Mouse (Mus musculus) small intestine, adult 2 months (tissue): ENCODE data around the gene Nrp2. TPM values are rescaled to one million over a fixed set of nuclear protein-coding genes. Genes with fewer than 3 reads are reported as not detected.

Experiments
- H3K27ac ChIP-seq: fragments of 200-500 bp; 2 replicates; pipeline ENCODE4 v1.5.1; 2012; ENCODE audit warnings: low read depth, low read length, control low read depth, inconsistent platforms; ENCODE audit not compliant: insufficient read depth
- H3K27me3 ChIP-seq: fragments of 200-500 bp; 2 replicates; pipeline ENCODE4 v1.6.1; 2012; ENCODE audit warnings: mild to moderate bottlenecking, moderate library complexity, low read length, inconsistent platforms; ENCODE audit not compliant: control insufficient read depth, insufficient read depth
- H3K36me3 ChIP-seq: fragments of 200-500 bp; 2 replicates; pipeline ENCODE4 v1.6.1; 2012; ENCODE audit warnings: mild to moderate bottlenecking, low read length, control low read depth, inconsistent platforms; ENCODE audit not compliant: control insufficient read depth, insufficient read depth
- H3K4me1 ChIP-seq: fragments of 200-500 bp; 2 replicates; pipeline ENCODE4 v1.6.1; 2012; ENCODE audit warnings: low read length, inconsistent platforms, mixed read lengths; ENCODE audit not compliant: control insufficient read depth, insufficient read depth, insufficient read length
- H3K4me3 ChIP-seq: fragments of 200-500 bp; 2 replicates; pipeline ENCODE4 v1.5.1; 2012; ENCODE audit warnings: low read depth, mild to moderate bottlenecking, control low read depth, inconsistent platforms, low read length, moderate library complexity
- CTCF ChIP-seq: fragments of 200-500 bp; IDR thresholded peaks from 2 replicates; pipeline ENCODE4 v1.5.1; 2012; ENCODE audit warnings: low read depth, mild to moderate bottlenecking, control low read depth, inconsistent platforms, low read length, moderate library complexity, mixed read lengths; ENCODE audit not compliant: insufficient replicate concordance, insufficient read length; ENCODE audit errors: extremely low read depth
- POLR2A ChIP-seq: fragments of 200-500 bp; IDR thresholded peaks from 2 replicates; pipeline ENCODE4 v1.6.1; 2012; ENCODE audit warnings: low read depth, mild to moderate bottlenecking, control low read depth, inconsistent platforms, low read length, moderate library complexity
- WGBS: fragments of 180-500 bp; shearing (Covaris S2); methylation state at CpG from one replicate; pipeline ENCODE4 v1.1.7; 2018; 5-methylcytosine and 5-hydroxymethylcytosine counted together
- polyA plus RNA-seq: library from polyadenylated mRNA; depleted of rRNA; stranded (reverse); fragments of >200 nt; gene quantifications from 2 replicates; pipeline ENCODE4 v1.2.3, GENCODE M21; 2012

Gene Nrp2
- polyA plus RNA-seq, 1 experiment = 6.6 TPM

DNA sequence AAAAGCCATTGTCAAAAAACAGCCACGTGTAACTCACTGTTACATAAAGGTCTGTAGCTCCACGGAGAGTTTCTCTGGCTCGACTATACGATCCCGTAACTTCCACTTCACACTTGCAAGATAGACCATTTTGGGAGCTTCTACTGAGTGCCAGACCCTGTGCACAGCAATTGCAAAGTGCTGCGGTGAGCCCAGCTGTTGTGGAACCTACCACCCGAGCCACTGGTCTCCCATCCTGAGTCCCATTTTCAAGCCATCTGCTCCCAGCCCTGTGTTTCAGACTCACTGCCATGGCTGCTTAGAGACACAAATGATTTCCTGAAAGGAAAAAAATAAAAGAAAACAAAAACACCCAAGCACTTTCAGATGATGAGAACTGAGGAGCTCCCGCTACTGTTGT lies 42.8 kb downstream of the Nrp2 start:
- no peak overlapping the region for H3K4me3 ChIP-seq
- TF ChIP-seq CTCF (no peak), POLR2A (no peak)
- no peaks in the 10 kb centered on the region for H3K27me3 ChIP-seq
- H3K4me1 ChIP-seq = no peaks in the 10 kb centered on the region
- 91% methylated on average over 8 of the region's 8 CpGs for WGBS
- peaks cover 2% of the 10 kb centered on the region; the same call in 1 of the 2 replicates for H3K36me3 ChIP-seq
- H3K27ac ChIP-seq = no peak overlapping the region

DNA sequence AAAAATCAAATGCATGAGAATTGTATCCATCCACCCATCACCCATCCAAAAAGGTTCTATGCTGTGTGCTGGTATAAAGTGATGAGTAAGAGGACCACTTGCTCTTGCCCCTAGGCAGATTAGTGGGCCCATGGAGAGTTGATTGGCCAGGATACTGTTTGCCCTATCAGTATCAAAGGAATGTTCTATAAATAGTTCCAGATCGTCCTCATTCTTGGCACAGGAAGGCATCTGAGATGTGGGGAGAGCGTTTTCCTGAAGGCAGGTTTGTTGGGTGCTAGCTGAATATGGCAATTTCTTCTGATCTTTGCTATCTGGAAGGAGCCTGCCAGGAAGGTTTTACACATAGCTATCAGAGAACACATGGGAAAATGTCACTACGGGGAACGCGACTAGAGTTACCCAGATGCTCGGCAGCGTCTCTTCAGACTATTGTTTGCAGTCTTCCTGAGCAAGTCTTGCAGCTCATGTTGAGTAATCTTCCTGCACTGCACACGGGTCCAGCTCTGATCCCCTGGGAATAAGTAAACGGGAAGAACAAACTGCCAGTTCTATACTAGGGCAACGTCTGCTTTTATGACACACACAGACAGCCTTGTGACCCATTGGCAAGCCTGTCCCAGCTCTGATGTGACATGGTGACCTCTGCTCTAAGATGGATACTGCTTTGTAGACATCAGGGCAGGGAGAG lies 44.5 kb downstream of the Nrp2 start:
- TF ChIP-seq POLR2A (no peak), CTCF (no peak)
- H3K36me3 ChIP-seq = peaks cover 2% of the 10 kb centered on the region; the same call in 1 of the 2 replicates
- no peak overlapping the region for H3K27ac ChIP-seq
- WGBS = 58% methylated on average over 10 of the region's 10 CpGs
- no peaks in the 10 kb centered on the region for H3K4me1 ChIP-seq
- no peaks in the 10 kb centered on the region for H3K27me3 ChIP-seq
- H3K4me3 ChIP-seq = no peak overlapping the region

DNA sequence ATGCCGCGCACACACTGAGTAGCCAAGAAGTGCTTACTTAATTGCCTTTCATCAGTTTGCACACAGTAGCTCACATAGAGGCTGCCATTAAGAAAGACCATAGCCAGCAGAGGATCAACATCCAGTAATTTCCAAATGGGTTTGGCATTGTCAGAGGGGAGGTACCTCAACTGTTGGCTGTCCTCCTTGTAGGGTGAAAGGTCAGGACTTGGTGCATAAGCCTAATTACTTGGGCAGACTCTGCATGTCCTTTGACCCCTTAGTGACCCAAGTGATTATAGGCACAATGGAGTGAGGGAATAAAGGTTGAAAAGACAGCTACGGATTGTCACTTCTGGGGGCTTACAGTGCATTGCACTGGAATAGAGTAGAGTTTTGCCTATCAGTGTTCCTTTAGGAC lies 45.3 kb downstream of the Nrp2 start:
- H3K4me3 ChIP-seq = no peak overlapping the region
- WGBS = 91% methylated on average over 3 of the region's 3 CpGs
- peaks cover 2% of the 10 kb centered on the region; the same call in 1 of the 2 replicates for H3K36me3 ChIP-seq
- H3K4me1 ChIP-seq = no peaks in the 10 kb centered on the region
- TF ChIP-seq POLR2A (no peak), CTCF (no peak)
- H3K27ac ChIP-seq = no peak overlapping the region
- H3K27me3 ChIP-seq = no peaks in the 10 kb centered on the region

DNA sequence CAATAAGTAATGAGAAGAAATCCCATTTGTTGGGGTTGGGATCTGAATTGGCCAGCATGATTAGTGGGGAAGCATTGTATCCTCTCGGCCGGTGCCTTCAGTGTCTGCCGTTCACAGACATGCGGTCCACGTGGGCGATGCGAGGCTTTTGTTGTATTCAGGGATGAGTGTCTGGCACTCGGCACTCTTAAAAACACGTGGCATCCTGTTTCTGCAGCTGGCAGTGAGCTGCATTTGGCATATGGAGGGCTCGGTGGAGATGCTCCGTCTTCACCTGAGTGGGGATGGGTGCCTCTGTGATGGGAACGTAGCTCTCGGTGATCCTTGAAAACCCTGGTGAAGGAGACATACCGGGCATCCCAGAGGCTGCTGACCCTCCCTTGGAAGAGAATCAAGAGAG lies 46.6 kb downstream of the Nrp2 start:
- 88% methylated on average over 14 of the region's 14 CpGs for WGBS
- TF ChIP-seq POLR2A (no peak), CTCF (no peak)
- Histone ChIP-seq H3K27ac (no peak overlapping the region), H3K27me3 (no peaks in the 10 kb centered on the region), H3K4me3 (no peak overlapping the region), H3K36me3 (peaks cover 2% of the 10 kb centered on the region; the same call in 1 of the 2 replicates), H3K4me1 (no peaks in the 10 kb centered on the region)

DNA sequence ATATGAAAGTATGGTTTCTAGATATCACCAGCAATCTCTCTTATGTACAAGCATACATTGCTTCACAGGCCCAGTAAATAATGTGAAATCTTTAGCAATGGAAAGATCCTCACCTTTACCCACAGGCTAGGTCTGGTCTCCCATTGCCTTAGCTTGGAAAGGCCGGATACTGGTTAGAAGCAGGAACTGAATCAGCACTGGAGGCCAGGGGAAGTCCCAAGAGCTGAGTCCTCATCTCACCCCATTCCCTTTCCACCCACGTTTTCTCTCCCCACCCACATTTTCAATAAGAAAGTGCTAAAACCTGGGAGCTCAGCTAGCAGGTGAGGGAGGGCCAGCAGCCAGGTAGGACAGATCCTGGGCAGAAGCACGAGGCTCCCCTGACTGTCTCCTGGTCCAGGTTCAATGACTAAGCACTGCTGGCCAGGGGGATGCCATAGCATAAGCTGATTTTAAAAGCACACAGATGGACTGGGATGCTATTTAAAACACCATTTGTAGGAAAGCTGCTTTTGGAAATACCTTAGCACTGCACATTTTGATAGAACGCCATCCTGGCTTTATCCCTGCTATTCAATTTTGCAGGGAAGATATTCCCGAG lies 47.4 kb downstream of the Nrp2 start:
- 60% methylated on average over 5 of the region's 5 CpGs for WGBS
- Histone ChIP-seq H3K4me1 (no peaks in the 10 kb centered on the region), H3K27me3 (no peaks in the 10 kb centered on the region), H3K36me3 (peaks cover 2% of the 10 kb centered on the region; the same call in 1 of the 2 replicates), H3K27ac (peak overlapping the region; percentile 42; the same call in 1 of the 2 replicates), H3K4me3 (no peak overlapping the region)
- no peak for TF ChIP-seq POLR2A
- TF ChIP-seq CTCF = no peak

DNA sequence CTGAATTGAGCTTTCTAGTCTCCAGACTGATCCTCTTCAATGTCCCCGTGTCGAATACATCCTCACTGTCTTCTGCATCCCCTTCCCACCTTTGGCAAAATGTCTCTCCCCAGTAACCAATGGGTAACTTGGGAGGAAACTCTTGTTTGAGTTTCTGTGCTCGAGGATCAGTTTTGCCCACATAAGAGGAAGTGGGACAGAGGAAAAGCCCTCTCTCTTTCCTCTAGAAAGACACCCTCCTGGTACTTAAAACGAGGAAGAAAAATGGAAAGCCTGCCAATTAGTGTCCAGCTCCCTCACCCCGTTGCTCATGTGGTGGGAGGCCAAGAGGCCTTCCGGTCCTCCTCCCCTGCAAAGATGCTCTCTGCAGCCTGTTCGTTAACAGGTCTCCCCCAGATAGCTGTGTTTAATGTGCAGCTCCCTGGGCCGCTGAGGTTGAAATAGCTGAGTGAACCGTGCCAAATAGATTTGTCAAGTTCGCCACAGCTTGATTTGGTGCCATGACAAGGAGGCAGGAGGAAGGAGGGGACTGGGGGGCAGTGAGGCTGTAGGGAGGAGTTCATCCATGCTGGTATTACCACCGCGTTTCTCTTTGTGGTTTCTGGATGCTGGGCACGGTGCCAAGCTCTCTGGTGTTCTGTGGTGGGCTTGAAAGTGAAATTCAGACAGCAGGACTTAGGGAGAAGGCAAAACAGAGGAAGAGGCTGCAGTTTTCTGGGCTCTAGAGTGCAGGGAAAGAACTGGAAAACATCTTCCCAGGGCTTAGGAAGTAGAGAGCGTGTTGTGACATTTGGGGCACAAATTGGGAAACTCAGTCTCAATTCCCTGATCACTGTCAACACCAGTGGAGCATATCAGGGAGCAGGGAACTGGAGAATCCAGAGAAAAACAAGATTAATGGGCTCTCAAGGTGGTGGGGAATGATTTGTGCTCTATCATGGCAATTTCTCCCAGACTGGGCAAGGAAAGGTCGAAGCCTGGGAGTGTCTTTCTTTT lies 48.2 kb downstream of the Nrp2 start:
- WGBS = 58% methylated on average over 15 of the region's 15 CpGs
- TF ChIP-seq POLR2A (no peak), CTCF (no peak)
- no peaks in the 10 kb centered on the region for H3K4me1 ChIP-seq
- H3K27me3 ChIP-seq = no peaks in the 10 kb centered on the region
- H3K4me3 ChIP-seq = no peak overlapping the region
- no peak overlapping the region for H3K27ac ChIP-seq
- H3K36me3 ChIP-seq = peaks cover 2% of the 10 kb centered on the region; the same call in 1 of the 2 replicates
